Mouse (Mus musculus): ENCODE results near the gene Snx29. TPM values are rescaled to one million over a fixed set of nuclear protein-coding genes. Genes with fewer than 3 reads are reported as not detected.

Snx29 gene
- total RNA-seq, 1 experiment = 9.6 TPM

GRCm38 (mm10) chr16:11526104-11526786 lies 203.5 kb downstream of the Snx29 start:
- H3K9me3 ChIP-seq (ENCODE audit: control insufficient read depth, insufficient read depth, low read depth, low read length) = no peaks in the 10 kb centered on the region
- peak overlapping the region; percentile 30; the same call in 1 of the 2 replicates for H3K27ac ChIP-seq (ENCODE audit: insufficient read depth, low read depth, low read length, poor library complexity, severe bottlenecking)
- no peak overlapping the region for H3K9ac ChIP-seq (ENCODE audit: insufficient read depth, low read depth, low read length, poor library complexity, severe bottlenecking)
- no peaks in the 10 kb centered on the region; the same call in 1 of the 2 replicates for H3K36me3 ChIP-seq (ENCODE audit: control insufficient read depth, insufficient read depth, low read length, poor library complexity, severe bottlenecking)
- in situ Hi-C loops (cut with MboI; ENCODE audit: low sequenced_read_pairs in 2 of 2, unreplicated experiment in 2 of 2) = no loop called here
- H3K4me1 ChIP-seq (ENCODE audit: control insufficient read depth in 2 of 2, insufficient read depth in 2 of 2, low read length in 2 of 2, poor library complexity in 1 of 2) = peaks cover 3 to 5% of the 10 kb centered on the region in 2 experiments; a peak in 3 of 4 replicates
- H3K4me3 ChIP-seq (ENCODE audit: insufficient read depth in 1 of 2, low read depth in 1 of 2, low read length in 2 of 2, poor library complexity in 1 of 2, severe bottlenecking in 1 of 2) = 0 out of 4 replicates have a peak overlapping the region, but pooled peaks of 1 of the 2 experiments have one; percentile 20
- TF ChIP-seq ZC3H11A (IDR thresholded peaks at IDR 0.05; ENCODE audit: borderline replicate concordance, low read depth, low read length) = no peak
- no peak for TF ChIP-seq MAFK (IDR thresholded peaks at IDR 0.05; ENCODE audit: insufficient read depth, low read depth, low read length)
- TF ChIP-seq CHD2 (IDR thresholded peaks at IDR 0.05; ENCODE audit: low read depth, low read length) = no peak
- no peak for TF ChIP-seq ZNF384 (IDR thresholded peaks at IDR 0.05; ENCODE audit: low read depth, low read length)
- no peak for TF ChIP-seq HCFC1 (IDR thresholded peaks at IDR 0.05; ENCODE audit: borderline replicate concordance, insufficient read depth, low read length)
- DNase-seq (ENCODE audit: low read depth, low spot score) = peak; percentile 40

DNA sequence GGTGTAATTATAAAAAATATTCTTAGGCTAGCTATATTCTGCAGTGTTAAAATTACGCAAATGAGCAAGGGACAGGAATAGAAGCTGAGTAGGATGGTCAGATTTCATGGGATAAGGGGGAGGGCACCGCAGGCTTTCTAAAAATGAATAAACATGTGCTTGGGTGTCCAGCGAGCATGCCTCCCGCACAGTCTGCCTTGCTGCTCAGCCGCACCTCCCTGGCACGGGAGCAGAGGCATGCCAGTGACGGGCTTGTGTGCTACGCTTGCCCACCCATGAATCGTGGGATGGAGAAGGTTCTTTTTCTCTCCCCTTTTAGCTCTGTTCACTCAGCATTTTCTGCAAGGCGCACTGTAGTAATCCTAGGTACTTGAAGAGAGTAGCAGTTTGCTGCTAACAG lies 204.3 kb downstream of the Snx29 start:
- Histone ChIP-seq H3K9ac (ENCODE audit: insufficient read depth, low read depth, low read length, poor library complexity, severe bottlenecking) (no peak overlapping the region), H3K27ac (ENCODE audit: insufficient read depth, low read depth, low read length, poor library complexity, severe bottlenecking) (no peak overlapping the region), H3K36me3 (ENCODE audit: control insufficient read depth, insufficient read depth, low read length, poor library complexity, severe bottlenecking) (no peaks in the 10 kb centered on the region; the same call in 1 of the 2 replicates), H3K9me3 (ENCODE audit: control insufficient read depth, insufficient read depth, low read depth, low read length) (no peaks in the 10 kb centered on the region), H3K4me1 (ENCODE audit: control insufficient read depth in 2 of 2, insufficient read depth in 2 of 2, low read length in 2 of 2, poor library complexity in 1 of 2) (peaks cover 3 to 5% of the 10 kb centered on the region in 2 experiments; a peak in 3 of 4 replicates), H3K4me3 (ENCODE audit: insufficient read depth in 1 of 2, low read depth in 1 of 2, low read length in 2 of 2, poor library complexity in 1 of 2, severe bottlenecking in 1 of 2) (no peak overlapping the region)
- TF ChIP-seq CHD2 (IDR thresholded peaks at IDR 0.05; ENCODE audit: low read depth, low read length) (no peak), HCFC1 (IDR thresholded peaks at IDR 0.05; ENCODE audit: borderline replicate concordance, insufficient read depth, low read length) (no peak), MAFK (IDR thresholded peaks at IDR 0.05; ENCODE audit: insufficient read depth, low read depth, low read length) (no peak), ZC3H11A (IDR thresholded peaks at IDR 0.05; ENCODE audit: borderline replicate concordance, low read depth, low read length) (no peak), ZNF384 (IDR thresholded peaks at IDR 0.05; ENCODE audit: low read depth, low read length) (no peak)
- in situ Hi-C loops (cut with MboI; ENCODE audit: low sequenced_read_pairs in 2 of 2, unreplicated experiment in 2 of 2) = no loop called here
- no peak for DNase-seq (ENCODE audit: low read depth, low spot score)

GRCm38 (mm10) chr16:11530466-11531194 lies 207.9 kb downstream of the Snx29 start:
- no peak for TF ChIP-seq HCFC1 (IDR thresholded peaks at IDR 0.05; ENCODE audit: borderline replicate concordance, insufficient read depth, low read length)
- no peak for TF ChIP-seq CHD2 (IDR thresholded peaks at IDR 0.05; ENCODE audit: low read depth, low read length)
- H3K36me3 ChIP-seq (ENCODE audit: control insufficient read depth, insufficient read depth, low read length, poor library complexity, severe bottlenecking) = no peaks in the 10 kb centered on the region; the same call in 1 of the 2 replicates
- H3K9ac ChIP-seq (ENCODE audit: insufficient read depth, low read depth, low read length, poor library complexity, severe bottlenecking) = no peak overlapping the region
- no peak overlapping the region for H3K4me3 ChIP-seq (ENCODE audit: insufficient read depth in 1 of 2, low read depth in 1 of 2, low read length in 2 of 2, poor library complexity in 1 of 2, severe bottlenecking in 1 of 2)
- no peak overlapping the region for H3K27ac ChIP-seq (ENCODE audit: insufficient read depth, low read depth, low read length, poor library complexity, severe bottlenecking)
- no peak for DNase-seq (ENCODE audit: low read depth, low spot score)
- in situ Hi-C loops (cut with MboI; ENCODE audit: low sequenced_read_pairs in 2 of 2, unreplicated experiment in 2 of 2) = no loop called here
- H3K9me3 ChIP-seq (ENCODE audit: control insufficient read depth, insufficient read depth, low read depth, low read length) = no peaks in the 10 kb centered on the region
- peaks cover 3 to 5% of the 10 kb centered on the region in 2 experiments; a peak in 3 of 4 replicates for H3K4me1 ChIP-seq (ENCODE audit: control insufficient read depth in 2 of 2, insufficient read depth in 2 of 2, low read length in 2 of 2, poor library complexity in 1 of 2)

- no peak for DNase-seq (ENCODE audit: low read depth, low spot score)
- no peaks in the 10 kb centered on the region; the same call in 1 of the 2 replicates for H3K36me3 ChIP-seq (ENCODE audit: control insufficient read depth, insufficient read depth, low read length, poor library complexity, severe bottlenecking)
- in situ Hi-C loops (cut with MboI; ENCODE audit: low sequenced_read_pairs in 2 of 2, unreplicated experiment in 2 of 2) = no loop called here
- H3K4me3 ChIP-seq (ENCODE audit: insufficient read depth in 1 of 2, low read depth in 1 of 2, low read length in 2 of 2, poor library complexity in 1 of 2, severe bottlenecking in 1 of 2) = no peak overlapping the region
- TF ChIP-seq ZNF384 (IDR thresholded peaks at IDR 0.05; ENCODE audit: low read depth, low read length) = no peak
- no peak for TF ChIP-seq ZC3H11A (IDR thresholded peaks at IDR 0.05; ENCODE audit: borderline replicate concordance, low read depth, low read length)
- TF ChIP-seq HCFC1 (IDR thresholded peaks at IDR 0.05; ENCODE audit: borderline replicate concordance, insufficient read depth, low read length) = no peak
- no peak for TF ChIP-seq MAFK (IDR thresholded peaks at IDR 0.05; ENCODE audit: insufficient read depth, low read depth, low read length)
- no peak for TF ChIP-seq CHD2 (IDR thresholded peaks at IDR 0.05; ENCODE audit: low read depth, low read length)
- no peaks in the 10 kb centered on the region for H3K9me3 ChIP-seq (ENCODE audit: control insufficient read depth, insufficient read depth, low read depth, low read length)
- H3K27ac ChIP-seq (ENCODE audit: insufficient read depth, low read depth, low read length, poor library complexity, severe bottlenecking) = no peak overlapping the region
- peaks cover 0 to 5% of the 10 kb centered on the region in 2 experiments; a peak in 2 of 4 replicates for H3K4me1 ChIP-seq (ENCODE audit: control insufficient read depth in 2 of 2, insufficient read depth in 2 of 2, low read length in 2 of 2, poor library complexity in 1 of 2)
- no peak overlapping the region for H3K9ac ChIP-seq (ENCODE audit: insufficient read depth, low read depth, low read length, poor library complexity, severe bottlenecking)
Observed at GRCm38 (mm10) chr16:11531441-11531840, 208.7 kb downstream of the Snx29 start.
